21 mouse cellular contexts compared by ENCODE assay signal in genomic region chr3:137801402-137802020, GRCm38 (mm10).
DNase-seq lines count a peak whose midpoint lies in the region; ATAC-seq lines count a peak whose summit lies in the region.
"Had no signal": no experiment of that assay in that cellular context is flagged by ENCODE, and none has a peak within 500 bp of the region (broad histone marks: within the 10 kb centered on the region; RNA-seq: fewer than 3 reads in every experiment).

No protein-coding gene starts in this region.

- H3K9me3 ChIP-seq in liver, embryonic 12.5 days (replicated peaks), result no peaks in the 10 kb centered on the region
- H3K9me3 ChIP-seq in liver, embryonic 11.5 days (ENCODE audit: control insufficient read depth, low read length), result no peaks in the 10 kb centered on the region
- H3K9me3 ChIP-seq: forebrain, embryonic 10.5 days; limb, embryonic 15.5 days; midbrain, embryonic 13.5 days; neural tube, embryonic 12.5 days had no signal

- 0 out of 2 replicates have a peak, but pooled peaks cover 3% of the 10 kb centered on the region for H3K27me3 ChIP-seq in liver, embryonic 12.5 days (replicated peaks)
- H3K27me3 ChIP-seq in liver, embryonic 11.5 days (replicated peaks; ENCODE audit: control insufficient read depth, insufficient read depth, low read length), result no peaks in the 10 kb centered on the region; the same call in 1 of the 2 replicates
- H3K27me3 ChIP-seq: limb, embryonic 15.5 days; midbrain, embryonic 13.5 days; neural tube, embryonic 12.5 days had no signal

- H3K9ac ChIP-seq in liver, embryonic 12.5 days, result no peak overlapping the region
- no peak overlapping the region for H3K9ac ChIP-seq in liver, embryonic 11.5 days (ENCODE audit: low read depth, low read length)
- H3K9ac ChIP-seq: forebrain, postnatal 0 days; limb, embryonic 15.5 days; lung, embryonic 14.5 days; midbrain, embryonic 13.5 days; neural tube, embryonic 12.5 days had no signal

- DNase-seq in liver, embryonic 11.5 days (ENCODE audit: low spot score), result no peak
- DNase-seq in ES-CJ7 (ENCODE audit: low read depth, low spot score) (peak; percentile 75), ZHBTc4 (ENCODE audit: low read depth, low spot score) (peak; percentile 84)
- no peak for DNase-seq in thymus, postnatal 14 days
- DNase-seq in urinary bladder, adult 2 months (ENCODE audit: low spot score), result no peak
- DNase-seq: adrenal gland, postnatal 36 days; cerebellum, adult 11-12 months; cerebellum, postnatal 25 days; forebrain, postnatal 0 days; kidney, adult 2 months; lung, embryonic 14.5 days; right cerebral cortex, adult 18-20 months; thymus, postnatal 36 days had no signal

- no peak overlapping the region for H3K4me3 ChIP-seq in liver, embryonic 12.5 days
- H3K4me3 ChIP-seq in liver, embryonic 11.5 days (ENCODE audit: low read depth, low read length), result no peak overlapping the region
- H3K4me3 ChIP-seq: forebrain, embryonic 10.5 days; layer of hippocampus, adult 2 months; limb, embryonic 15.5 days; midbrain, embryonic 13.5 days; neural tube, embryonic 12.5 days had no signal

- H3K4me1 ChIP-seq in liver, embryonic 12.5 days, result peaks cover 8% of the 10 kb centered on the region
- H3K4me1 ChIP-seq in liver, embryonic 11.5 days (replicated peaks; ENCODE audit: control insufficient read depth, insufficient read depth, low read length), result no peaks in the 10 kb centered on the region; the same call in 1 of the 2 replicates
- H3K4me1 ChIP-seq: forebrain, embryonic 10.5 days; midbrain, embryonic 13.5 days; neural tube, embryonic 12.5 days had no signal

- ATAC-seq in liver, embryonic 12.5 days, result peak; percentile 65; the same call in 1 of the 2 replicates
- ATAC-seq in liver, embryonic 11.5 days (replicated peaks; ENCODE audit: low FRiP score), result no peak
- peak; percentile 81 for ATAC-seq in megakaryocyte-erythroid progenitor cell, adult 5-6 weeks (replicated peaks; ENCODE audit: low FRiP score, low TSS enrichment, poor library complexity, severe bottlenecking)
- ATAC-seq: forebrain, postnatal 0 days; hindbrain, postnatal 0 days; midbrain, embryonic 13.5 days had no signal

- no peaks in the 10 kb centered on the region for H3K36me3 ChIP-seq in liver, embryonic 12.5 days
- H3K36me3 ChIP-seq in liver, embryonic 11.5 days (ENCODE audit: control insufficient read depth, insufficient read depth, low read length), result no peaks in the 10 kb centered on the region
- H3K36me3 ChIP-seq: forebrain, embryonic 10.5 days; limb, embryonic 15.5 days; midbrain, embryonic 13.5 days; neural tube, embryonic 12.5 days had no signal

- H3K4me2 ChIP-seq in liver, embryonic 12.5 days, result no peak overlapping the region
- H3K4me2 ChIP-seq in liver, embryonic 11.5 days, result no peak overlapping the region
- H3K4me2 ChIP-seq: limb, embryonic 15.5 days; lung, embryonic 14.5 days; midbrain, embryonic 13.5 days; neural tube, embryonic 12.5 days had no signal

- WGBS in liver, embryonic 12.5 days (ENCODE audit: insufficient replicate concordance), result 42% methylated on average over 6 of the region's 6 CpGs
- 48% methylated on average over 6 of the region's 6 CpGs for WGBS in liver, embryonic 11.5 days

- H3K27ac ChIP-seq in liver, embryonic 12.5 days, result no peak overlapping the region
- H3K27ac ChIP-seq in liver, embryonic 11.5 days (ENCODE audit: low read depth, low read length), result no peak overlapping the region
- H3K27ac ChIP-seq: forebrain, embryonic 10.5 days; hindbrain, postnatal 0 days; layer of hippocampus, adult 2 months; limb, embryonic 15.5 days; midbrain, embryonic 13.5 days; neural tube, embryonic 12.5 days had no signal

Comparison
In these comparisons a context has a peak if more than half of its experiments do, and no peak if none do; other contexts are left out.
1. DNase-seq: peak in ES-CJ7 (single experiment) and ZHBTc4 (single experiment); none in liver, embryonic 11.5 days (single experiment), thymus, postnatal 14 days (single experiment) and urinary bladder, adult 2 months (single experiment).